Mouse (Mus musculus): ENCODE data around the gene Pnpla1.

The Pnpla1 gene

DNA sequence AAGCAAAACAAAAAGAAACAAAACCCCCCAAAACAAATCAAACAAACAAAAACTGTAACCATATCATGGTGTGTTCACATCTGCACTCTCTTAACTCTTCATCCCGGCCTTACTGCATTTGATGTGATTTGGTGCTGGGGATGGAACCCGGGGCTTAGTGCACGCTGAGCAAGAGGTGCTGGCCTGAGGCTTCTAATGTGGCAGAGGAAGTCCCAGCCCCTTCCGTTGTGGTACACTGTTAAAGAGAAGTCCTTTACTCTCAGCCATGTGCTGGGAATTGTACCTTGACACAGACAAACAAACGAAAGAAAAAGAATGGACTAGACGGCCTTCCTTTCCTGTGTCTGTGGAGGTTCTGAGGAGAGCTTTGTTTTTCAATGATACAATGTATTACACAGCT lies 63.9 kb downstream of the Pnpla1 start:
- DNase-seq (ENCODE audit: low spot score in 2 of 2) = no peak

DNA sequence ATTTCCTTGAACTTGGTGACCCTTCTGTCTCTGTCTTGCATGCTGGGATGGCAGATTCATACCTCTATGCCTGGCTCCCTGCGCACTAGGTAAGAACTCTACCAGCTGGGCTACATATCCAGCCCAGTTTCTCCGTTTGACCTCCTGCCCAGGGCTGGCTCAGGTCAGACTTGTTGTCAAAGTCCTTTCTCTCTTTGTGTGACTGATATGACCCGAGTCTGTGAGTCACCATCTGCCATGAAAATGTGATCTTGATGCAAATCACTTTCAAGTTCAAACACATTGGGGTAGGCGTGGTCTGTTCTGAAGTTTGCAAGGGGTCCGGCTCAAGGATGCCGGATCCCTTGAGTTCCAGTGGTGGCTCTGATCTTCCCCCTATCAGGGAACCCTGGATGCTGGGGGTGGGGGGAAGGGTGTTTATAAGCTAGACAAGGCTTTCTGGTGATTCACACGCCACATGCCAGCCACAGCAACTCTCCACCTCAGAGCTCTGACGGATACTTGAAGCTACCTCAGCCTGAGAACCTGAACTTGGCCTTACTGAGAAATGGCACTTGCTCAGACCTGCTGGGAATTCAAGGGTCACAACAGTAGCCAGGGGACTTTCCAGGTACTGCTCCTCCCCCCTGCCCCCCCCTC lies 66.9 kb downstream of the Pnpla1 start:
- no peak for DNase-seq (ENCODE audit: low spot score in 2 of 2)

DNA sequence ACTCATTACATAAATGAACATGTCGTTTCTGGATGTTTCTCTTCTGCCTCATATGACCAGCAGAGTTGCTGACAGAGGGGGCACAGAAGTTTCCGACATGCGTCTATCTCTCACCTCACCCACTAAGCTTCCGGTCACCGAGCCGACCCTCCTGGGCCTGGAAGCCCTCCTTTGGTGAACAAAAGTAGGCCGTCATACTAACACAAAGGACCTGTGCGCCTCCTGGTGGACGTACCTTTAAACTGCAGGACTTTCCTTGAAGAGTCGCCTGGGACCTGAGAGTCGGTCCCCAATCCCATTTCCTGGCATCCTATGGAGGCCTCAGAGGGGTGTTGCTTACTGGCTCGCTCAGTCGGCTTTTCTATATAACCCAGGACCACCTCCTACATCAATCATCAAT lies 68.2 kb downstream of the Pnpla1 start:
- peak; percentile 79 to 86 for DNase-seq (ENCODE audit: low spot score in 2 of 2)

DNA sequence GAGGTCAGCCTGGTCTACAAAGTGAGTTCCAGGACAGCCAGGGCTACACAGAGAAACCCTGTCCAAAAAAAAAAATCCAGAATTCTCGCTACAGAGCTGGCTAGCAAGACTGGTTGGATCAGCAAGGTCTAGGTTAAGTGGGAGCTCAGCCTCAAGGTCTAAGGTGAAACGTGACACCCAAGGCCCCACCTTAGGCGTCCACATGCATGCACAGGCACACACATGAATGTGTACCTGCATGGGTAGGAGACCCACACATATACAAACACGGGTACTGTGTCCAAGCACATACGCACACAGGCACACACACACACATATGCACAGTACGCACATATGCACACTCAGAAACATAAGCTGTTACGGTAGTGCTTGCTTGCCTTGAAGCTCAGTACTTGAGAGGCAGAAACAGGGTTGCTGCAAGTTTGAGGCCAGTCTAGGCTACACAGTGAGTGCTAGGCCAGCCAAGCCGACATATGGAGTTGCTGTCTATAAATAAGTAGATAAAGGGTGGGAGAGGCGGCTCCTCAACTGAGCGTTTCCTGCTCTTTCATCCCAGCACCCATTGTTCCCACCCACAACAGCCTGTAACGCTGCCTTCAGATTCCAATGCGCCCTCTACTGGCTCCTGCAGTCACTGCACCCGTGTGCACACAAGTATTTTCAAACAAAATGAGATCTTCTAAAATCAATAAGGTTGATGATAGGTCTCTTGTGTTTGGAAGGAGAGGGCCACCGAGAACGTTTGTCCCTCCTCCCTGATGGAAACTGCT lies 68.8 kb downstream of the Pnpla1 start:
- DNase-seq (ENCODE audit: low spot score in 2 of 2) = peak; percentile 65 to 81

DNA sequence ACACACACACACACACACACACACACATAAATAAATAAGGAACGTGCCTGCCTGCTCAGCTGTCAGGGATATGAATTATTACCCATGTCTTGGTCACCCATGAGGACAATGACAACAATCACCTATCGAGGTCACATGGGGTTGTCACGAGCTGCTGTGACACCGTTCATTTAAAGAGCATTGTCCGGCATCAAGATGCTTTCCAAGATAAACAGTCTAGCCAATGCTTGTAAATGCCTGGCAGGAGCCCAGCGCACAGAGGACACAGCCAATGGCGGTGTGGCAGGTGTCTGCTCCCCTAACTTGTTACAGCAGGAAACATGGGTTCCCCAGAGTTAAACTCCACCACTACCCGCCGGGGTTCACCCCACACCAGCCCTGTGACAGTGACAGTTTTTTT lies 69.8 kb downstream of the Pnpla1 start:
- no peak for DNase-seq (ENCODE audit: low spot score in 2 of 2)

DNA sequence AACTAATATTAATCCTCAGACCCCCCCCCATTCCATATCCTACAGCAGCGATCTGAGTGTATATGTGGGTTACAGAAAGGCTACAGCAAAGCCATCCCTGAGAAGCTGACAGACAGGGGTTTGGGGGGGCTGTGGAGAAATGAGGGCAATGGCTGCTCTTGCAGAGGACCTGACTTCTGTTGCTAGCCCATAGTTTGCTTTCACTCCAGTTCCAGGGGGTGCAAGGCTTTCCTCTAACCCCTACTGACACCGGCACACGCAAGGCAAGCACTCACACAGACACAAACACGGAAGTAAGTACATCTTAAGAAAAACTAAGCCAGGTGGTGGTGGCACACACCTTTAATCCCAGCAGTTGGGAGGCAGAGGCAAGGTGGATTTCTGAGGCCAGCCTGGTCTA lies 71.2 kb downstream of the Pnpla1 start:
- DNase-seq (ENCODE audit: low spot score in 2 of 2) = no peak

DNA sequence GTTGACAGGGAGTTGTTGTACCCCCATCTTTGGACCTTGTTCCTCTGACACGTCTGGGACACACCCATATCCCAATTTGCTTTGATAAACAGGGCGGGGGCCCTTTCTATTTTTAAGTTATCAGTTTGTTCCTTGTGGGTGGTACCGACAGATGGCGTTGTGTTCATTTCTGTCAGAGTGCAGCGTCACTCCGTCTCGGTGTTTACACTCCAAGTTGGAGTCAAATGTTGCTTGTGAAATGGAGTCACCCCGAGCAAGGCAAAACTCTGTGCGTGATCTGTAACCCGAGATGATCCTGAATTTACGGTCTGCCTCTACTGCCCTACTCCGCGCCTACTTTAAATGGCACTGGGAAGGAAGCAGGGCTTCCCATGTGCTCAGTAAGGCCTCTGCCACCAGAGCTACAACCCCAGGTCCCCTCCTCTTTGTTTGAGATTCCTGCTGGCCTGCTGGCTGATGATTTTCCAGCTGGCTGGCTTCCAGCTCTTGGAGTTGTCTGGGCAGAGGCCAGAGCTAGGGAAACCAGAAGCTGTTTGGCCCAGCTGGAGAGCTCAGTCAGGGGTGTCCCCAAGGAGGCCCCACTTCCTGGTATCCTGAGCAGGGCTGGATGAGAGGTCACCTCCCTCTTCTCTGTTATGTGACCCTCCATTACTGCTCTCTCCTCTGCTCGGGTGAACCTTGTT lies 72.3 kb downstream of the Pnpla1 start:
- DNase-seq (ENCODE audit: low spot score in 2 of 2) = peak; percentile 79 to 85

DNA sequence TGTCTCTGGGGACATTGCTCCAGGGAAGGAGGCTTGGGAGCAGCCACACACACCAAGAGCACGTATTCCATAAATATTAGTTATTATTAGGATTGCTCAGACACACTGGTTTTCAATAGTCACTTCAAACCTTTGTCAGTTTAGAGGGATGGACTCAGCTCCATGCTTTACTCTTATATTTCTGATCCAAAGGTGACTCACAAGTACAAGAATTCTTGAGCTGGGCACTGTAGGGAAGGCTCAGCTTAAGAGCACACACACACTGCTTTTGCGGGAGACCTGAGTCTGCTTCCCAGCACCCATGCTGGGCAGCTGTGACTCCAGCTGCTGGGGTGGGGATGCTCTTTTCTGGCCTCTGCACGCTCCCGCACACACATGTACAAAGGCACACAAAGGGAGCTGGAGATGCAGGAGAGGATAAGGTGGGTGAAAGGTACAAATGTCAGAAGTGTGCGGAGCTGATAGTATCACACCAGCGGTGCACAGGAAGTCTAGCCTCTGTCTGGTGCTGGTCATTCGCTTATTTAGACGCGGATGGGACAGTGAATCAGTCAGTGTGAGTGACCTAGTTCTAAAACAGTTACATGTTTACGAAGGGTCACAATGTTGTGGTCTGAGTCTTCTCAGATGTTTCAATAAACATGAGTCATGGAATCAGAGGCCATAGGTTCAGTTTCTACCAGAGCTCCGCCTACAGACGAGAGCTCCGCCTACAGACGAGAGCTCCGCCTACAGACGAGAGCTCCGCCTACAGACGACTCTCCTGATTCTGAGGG lies 73.4 kb downstream of the Pnpla1 start:
- peak in 1 of 2 experiments; percentile 35 for DNase-seq (ENCODE audit: low spot score in 2 of 2)

DNA sequence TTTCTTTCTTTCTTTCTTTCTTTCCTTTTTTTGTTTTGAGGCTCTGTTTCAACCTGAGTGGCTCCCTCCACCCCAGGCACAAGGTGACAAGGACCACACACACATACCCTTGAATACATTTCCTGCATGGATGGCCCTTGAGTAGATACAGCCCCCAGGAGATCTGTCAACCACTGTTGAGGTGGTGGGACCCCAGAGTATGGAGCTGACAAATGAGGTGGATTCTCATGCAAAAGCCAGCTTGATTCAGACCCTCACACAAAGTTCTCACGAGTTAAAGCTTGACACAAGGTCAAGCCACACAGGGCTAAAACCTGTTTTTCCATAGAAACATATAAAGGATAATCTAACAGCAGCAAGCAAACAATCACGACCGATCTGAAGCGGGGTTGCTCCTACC lies 74.1 kb downstream of the Pnpla1 start:
- DNase-seq (ENCODE audit: low spot score in 2 of 2) = no peak

DNA sequence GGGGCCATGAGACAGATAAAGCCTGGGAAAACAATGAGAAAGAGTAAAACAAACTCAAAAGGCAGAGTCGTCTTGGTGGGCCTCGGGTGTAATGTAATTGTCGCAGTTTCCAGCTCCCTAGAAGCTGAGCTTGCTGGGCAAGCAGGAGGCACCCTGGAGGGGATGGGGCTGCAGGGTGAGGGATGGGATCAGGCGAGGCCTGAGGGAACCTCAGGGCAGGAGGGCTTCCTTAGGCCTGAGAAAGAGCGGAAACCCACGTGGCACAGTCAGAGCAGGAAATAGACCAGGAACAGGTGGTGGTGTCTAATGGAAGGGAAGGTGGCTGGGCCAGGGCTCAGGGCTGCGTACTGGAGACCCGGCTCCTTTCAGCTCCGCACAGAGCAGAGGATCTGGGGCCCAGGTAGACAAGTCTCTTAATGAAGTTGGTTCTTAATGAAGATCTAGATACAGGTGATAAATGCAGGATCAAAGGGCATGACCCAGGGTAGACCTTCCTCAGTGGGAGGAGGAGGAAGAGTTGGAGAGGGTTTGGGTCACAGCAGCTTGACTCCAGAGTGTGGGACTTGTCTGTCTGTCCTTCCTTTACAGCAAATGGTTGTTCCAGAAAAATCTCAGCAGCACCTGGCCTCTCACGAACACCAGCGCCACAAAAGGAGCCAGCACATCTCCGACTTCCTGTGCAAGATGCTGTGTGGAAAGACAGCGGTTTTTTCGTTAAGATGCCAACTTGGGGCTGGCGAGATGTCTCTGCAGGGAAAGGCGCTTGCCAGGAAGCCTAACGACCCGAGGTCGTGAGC lies 76.1 kb downstream of the Pnpla1 start:
- no peak for DNase-seq (ENCODE audit: low spot score in 2 of 2)

DNA sequence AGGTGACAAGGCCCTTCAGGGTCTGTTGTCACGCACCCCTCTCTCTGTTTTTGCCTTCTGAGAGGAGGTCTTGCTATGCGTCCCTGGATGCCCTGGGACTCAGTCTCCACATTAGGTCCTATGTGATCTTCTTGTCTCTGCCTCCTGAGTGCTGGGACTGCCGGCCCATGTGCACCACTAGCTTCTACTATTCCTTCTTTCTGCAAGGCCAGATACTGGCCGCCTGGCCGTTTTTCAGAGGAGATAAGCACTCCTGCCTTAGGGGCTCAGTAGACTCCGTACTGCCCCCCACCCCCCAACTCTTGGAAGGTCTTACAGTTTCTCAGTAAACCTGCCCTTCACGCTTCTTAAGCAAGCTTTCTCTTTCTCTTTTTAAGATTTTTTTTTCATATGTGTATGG lies 77.9 kb downstream of the Pnpla1 start:
- DNase-seq (ENCODE audit: low spot score in 2 of 2) = peak; percentile 44 to 70

DNA sequence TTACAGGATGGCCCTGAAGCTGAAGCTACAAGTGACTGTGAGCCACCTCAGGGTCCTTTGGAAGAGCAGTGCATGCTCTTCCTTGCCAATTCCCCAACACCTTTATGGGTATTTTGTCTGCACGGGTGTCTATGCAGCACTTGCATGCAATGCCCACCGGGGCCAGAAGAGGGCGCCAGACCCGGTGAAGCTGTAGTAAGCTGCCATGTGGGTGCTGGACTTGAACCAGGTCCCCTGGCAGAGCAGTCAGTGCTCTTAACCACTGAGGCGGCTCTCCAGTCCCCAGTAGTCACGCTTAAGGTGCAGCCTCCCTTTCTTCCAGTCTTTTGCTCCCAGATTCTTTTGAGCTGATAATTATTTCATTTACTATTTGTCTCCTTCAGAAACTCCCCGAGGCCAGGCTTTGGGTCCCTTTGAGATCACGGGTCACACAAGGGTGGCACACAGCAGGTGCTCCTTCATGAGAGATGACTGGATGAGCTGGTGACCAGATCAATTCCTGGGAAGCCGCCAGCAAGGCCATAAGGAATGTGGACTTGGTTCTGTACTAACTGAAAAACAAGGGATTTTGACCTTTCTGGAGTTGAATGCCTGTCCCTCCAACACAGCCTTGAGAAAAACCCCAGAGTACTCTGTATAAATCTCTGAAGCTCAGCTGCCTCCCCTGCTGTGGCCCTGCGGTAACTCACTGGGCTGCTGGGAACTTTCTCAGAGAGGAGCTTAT lies 78.6 kb downstream of the Pnpla1 start:
- DNase-seq (ENCODE audit: low spot score in 2 of 2) = peak; percentile 88 to 93
